Mouse (Mus musculus): Measurements from ENCODE around the gene Gm21094.
"Not testable (repeated sequence)": the region's sequence is repeated elsewhere in the genome, so short reads cannot be mapped to it uniquely, and the experiment has no call there.

The Gm21094 gene

GRCm38 (mm10) chrY:32620343-32620742 is at the start of gene Gm21094:
Gene Gm21094, minus strand, starts transcription at chrY:32620443.
- DNase-seq (ENCODE audit: low spot score), result not testable (repeated sequence)
